Mouse (Mus musculus): ENCODE results near the gene Coq10b. TPM values are rescaled to one million over a fixed set of nuclear protein-coding genes. Genes with fewer than 3 reads are reported as not detected.

Gene Coq10b
- total RNA-seq, 2 experiments from 2014 or later, result 15.2 to 16.8 TPM

DNA sequence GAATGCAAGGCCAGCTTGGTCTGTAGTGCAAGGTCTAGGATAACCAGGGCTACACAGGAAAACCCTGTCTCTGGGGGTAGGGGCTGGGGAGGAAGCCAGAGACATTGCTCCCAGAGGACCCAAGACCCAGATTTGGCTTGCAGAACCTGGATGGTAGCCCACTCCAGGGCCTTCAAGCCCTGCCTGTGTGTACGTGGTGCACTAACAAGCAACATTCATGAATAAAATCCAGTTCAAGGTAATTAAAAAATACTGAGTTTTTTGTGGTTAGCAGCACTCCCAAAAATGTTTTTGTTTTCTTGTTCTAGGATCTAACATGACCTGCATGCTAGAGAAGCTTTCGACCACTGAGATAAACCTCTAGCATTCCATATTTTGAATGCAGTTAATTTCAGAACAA lies 39.5 kb downstream of the Coq10b start:
- no peak for DNase-seq (ENCODE audit: low spot score in 2 of 2)
- H3K4me3 ChIP-seq, result no peak overlapping the region
- no peak overlapping the region for H3K27ac ChIP-seq
- no peak for TF ChIP-seq CTCF (conservative IDR thresholded peaks at IDR 0.05)

DNA sequence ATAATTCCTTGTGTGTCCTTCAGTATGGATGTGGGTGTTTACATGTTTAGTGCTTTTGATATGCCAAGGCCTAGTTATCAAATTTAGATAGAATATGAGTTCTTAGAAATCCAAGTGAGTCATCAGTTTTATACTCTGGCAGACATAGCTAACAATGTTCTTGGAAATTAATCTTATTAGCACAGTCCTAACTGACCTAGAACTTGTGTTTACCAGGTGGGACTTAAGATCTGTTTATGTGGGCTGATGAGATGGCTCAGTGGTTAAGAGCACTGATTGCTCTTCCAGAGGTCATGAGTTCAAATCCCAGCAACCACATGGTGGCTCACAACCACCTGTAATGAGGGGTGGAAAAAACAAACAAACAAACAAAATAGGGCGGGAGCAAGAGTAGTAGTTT lies 39.9 kb downstream of the Coq10b start:
- H3K4me3 ChIP-seq, result no peak overlapping the region
- no peak for TF ChIP-seq CTCF (conservative IDR thresholded peaks at IDR 0.05)
- DNase-seq (ENCODE audit: low spot score in 2 of 2), result no peak
- H3K27ac ChIP-seq, result no peak overlapping the region

DNA sequence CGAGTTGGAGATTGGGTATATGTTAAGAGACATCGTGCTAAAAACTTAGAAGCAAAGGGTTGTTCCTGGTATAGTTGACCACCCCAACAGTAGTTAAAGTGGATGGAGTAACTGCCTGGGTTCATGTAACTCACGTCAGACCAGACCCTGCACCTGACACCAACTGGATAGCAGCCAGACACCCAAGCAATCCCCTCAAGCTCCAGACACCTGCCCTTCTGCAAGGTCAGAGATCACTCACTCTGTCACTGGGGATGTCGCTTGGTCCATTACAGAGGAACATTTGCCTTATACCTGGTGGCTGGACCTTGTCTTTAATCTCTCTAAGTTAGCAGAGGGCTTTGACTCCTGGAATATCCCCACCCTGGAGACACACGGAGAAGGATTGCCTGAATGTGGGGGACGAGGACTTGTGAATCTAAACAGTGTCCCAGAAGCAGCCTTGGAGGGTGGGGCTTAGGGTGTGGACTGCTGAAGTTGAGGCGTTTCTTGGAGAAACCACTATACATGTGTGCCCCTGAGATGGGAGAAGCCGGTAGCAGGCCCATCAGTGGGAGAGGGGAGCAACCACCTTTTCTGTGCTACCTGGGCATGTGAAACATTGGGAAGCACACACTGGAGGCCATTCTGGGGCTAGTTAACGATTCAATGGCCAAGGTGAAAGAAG lies 54.5 kb downstream of the Coq10b start:
- Histone ChIP-seq H3K27ac (no peak overlapping the region), H3K4me3 (no peak overlapping the region)
- no peak for DNase-seq (ENCODE audit: low spot score in 2 of 2)
- no peak for TF ChIP-seq CTCF (conservative IDR thresholded peaks at IDR 0.05)

DNA sequence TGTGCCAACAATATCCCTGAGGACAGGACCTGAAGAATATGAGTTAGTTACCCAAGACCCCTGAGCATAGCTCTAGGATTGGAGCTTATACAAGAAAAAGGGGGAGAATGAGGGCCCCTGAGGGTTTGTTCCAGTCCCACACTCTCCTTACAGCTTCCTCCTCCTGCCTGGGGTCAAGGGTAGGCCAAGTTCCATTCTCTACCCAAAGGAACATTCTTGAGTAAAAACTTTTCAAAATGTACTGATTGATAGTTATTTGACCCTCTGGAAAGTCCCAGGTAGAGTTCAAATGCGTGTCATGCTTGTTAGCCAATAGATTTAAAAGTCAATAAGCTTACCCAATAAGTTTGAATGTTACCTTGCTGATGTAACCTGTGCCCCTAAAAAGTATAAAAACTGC lies 55.1 kb downstream of the Coq10b start:
- Histone ChIP-seq H3K4me3 (no peak overlapping the region), H3K27ac (no peak overlapping the region)
- TF ChIP-seq CTCF (conservative IDR thresholded peaks at IDR 0.05), result no peak
- no peak for DNase-seq (ENCODE audit: low spot score in 2 of 2)

DNA sequence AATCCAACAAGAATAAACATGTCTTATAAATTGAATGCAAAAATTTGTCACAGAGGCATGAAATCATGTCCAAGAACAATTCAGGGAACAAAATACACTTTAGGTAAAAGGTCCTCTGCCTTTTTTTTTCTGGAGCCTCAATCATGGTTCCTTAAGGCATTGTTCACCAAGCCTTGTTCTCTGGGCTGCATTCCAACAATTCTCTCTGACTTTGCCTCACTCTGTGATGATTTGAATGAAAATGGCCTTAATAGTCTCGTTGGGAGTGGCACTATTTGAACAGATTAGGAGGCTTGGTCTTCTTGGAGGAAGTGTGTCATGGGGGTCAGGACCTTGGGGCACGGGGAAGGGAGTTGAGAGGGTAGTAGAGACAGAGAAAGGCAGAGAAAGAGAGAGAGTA lies 55.9 kb downstream of the Coq10b start:
- no peak for TF ChIP-seq CTCF (conservative IDR thresholded peaks at IDR 0.05)
- H3K27ac ChIP-seq, result no peak overlapping the region
- no peak for DNase-seq (ENCODE audit: low spot score in 2 of 2)
- H3K4me3 ChIP-seq, result no peak overlapping the region

DNA sequence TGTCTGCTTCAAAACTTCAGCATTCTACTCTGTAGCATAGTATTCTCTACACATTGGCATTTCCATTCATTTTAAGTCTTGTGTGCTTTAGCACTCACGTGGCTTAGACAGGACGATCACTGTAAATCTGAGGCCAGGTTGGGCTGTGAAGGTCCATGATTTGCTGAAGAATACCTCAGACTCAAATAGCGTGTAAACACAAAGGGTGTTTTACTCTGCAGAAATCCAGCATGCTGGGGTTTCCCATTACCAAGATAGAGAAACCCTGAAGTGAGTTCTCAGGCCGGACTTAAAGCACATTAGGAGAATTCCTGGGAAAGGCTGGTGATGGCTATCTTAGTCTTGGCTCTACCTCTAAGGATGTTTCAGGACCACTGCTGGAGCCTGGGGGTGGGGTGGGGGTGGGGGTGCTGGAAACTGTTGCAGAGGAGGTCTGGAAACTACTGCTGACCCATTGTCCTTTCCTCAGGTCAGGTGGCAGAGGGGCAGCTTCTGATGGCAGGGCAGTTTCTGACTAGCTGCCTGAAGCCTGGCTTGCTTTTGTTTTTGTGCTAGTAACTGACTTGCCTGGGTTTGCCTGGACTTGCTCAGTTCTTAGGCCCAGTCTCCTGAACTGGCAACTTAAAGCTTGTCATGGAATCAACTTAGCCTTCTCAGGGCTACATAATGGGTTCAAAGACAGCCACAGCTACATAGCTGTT lies 56.6 kb downstream of the Coq10b start:
- TF ChIP-seq CTCF (conservative IDR thresholded peaks at IDR 0.05), result no peak
- no peak overlapping the region for H3K4me3 ChIP-seq
- no peak for DNase-seq (ENCODE audit: low spot score in 2 of 2)
- H3K27ac ChIP-seq, result no peak overlapping the region

Other genes starting within 250 kb of the Coq10b start
- gene Ankrd44, start 126.4 kb upstream of the Coq10b start, total RNA-seq (2021), result 10 to 100 TPM in 1 of 2 experiments, 1 to 10 TPM in 1; 8.8 to 14.5 TPM
- gene Sf3b1, start 25.3 kb upstream of the Coq10b start, total RNA-seq (2021), result 100 to 1,000 TPM; 170 to 175 TPM
- gene Hspe1, start 35.4 kb downstream of the Coq10b start, total RNA-seq (2021), result 10 to 100 TPM; 92.2 to 97.4 TPM
- gene Hspd1, start 35.5 kb downstream of the Coq10b start, total RNA-seq (2021), result 100 to 1,000 TPM; 160 to 172 TPM
- gene Mob4, start 78.5 kb downstream of the Coq10b start, total RNA-seq (2021), result 10 to 100 TPM; 56.8 to 59.4 TPM
- gene Rftn2, start 174.0 kb downstream of the Coq10b start, total RNA-seq (2021), result 10 to 100 TPM; 32.2 to 35.8 TPM
- gene Mars2, start 184.4 kb downstream of the Coq10b start, total RNA-seq (2021), result 1 to 10 TPM; 8.8 to 9.5 TPM